Mouse (Mus musculus): ENCODE measurements around the gene Hic1. TPM values are rescaled to one million over a fixed set of nuclear protein-coding genes. Genes with fewer than 3 reads are reported as not detected.

Hic1 gene
- polyA plus RNA-seq, 1 experiment from 2014 or later, result 26.9 TPM

DNA sequence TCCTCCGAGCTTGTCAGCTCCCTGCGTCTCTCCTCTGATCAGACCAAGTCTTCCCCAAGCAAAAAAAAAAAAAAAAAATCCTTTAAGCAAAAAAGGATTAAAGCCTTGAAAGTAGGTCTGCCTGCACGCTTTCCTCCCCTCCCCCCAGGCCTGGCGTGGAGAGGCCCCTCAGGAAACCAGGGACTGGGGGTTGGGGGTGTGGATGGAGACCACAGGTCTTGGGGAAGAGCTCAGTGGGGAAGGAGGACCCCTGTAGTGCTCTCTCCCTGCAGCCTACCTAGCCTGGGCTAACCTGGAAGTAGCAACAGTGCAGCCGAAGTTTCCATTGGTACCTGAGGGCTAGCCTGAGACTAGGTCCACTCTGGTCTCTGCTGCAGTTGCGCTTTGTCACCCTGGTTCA, 41.4 kb upstream of the Hic1 start:
- WGBS, result 69% methylated on average over 6 of the region's 6 CpGs
- H3K9ac ChIP-seq (ENCODE audit: low read depth, low read length), result no peak overlapping the region
- H3K9me3 ChIP-seq (replicated peaks; ENCODE audit: low read length), result no peaks in the 10 kb centered on the region
- peaks cover 15% of the 10 kb centered on the region; the same call in 1 of the 2 replicates for H3K4me1 ChIP-seq (replicated peaks; ENCODE audit: insufficient read depth, low read length)
- DNase-seq (ENCODE audit: low spot score) (no peak), ATAC-seq (replicated peaks; ENCODE audit: low FRiP score, low read depth) (no peak)
- no peak overlapping the region for H3K4me2 ChIP-seq (ENCODE audit: low read length)
- H3K27me3 ChIP-seq (ENCODE audit: insufficient read depth, low read length), result no peaks in the 10 kb centered on the region
- no peak for TF ChIP-seq CTCF (IDR thresholded peaks at IDR 0.05; ENCODE audit: low read depth)
- H3K27ac ChIP-seq, result no peak overlapping the region
- H3K4me3 ChIP-seq (replicated peaks; ENCODE audit: low read depth, low read length), result no peak overlapping the region
- no peaks in the 10 kb centered on the region for H3K36me3 ChIP-seq (ENCODE audit: insufficient read depth, low read length)

DNA sequence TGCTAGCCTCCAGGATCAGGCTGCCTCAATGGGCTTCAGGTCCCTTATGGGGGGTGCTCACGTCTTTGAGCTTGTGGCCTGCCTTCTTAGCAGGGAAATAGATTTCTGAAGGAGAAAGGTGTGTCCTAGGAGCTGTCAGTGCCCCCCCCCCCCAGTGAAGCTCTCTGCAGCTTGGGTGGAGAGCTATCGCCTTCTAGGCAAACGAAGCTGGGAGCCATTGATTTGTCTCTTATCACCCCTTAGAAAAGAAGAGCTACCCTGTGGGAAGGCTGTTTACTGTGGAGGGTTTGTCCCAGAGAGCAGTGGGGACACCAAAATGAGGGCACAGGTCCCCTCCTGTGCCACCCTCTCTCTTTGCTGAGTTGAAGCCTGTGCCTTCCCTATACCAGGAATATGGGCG, 40.8 kb upstream of the Hic1 start:
- WGBS, result 89% methylated on average over 4 of the region's 4 CpGs

DNA sequence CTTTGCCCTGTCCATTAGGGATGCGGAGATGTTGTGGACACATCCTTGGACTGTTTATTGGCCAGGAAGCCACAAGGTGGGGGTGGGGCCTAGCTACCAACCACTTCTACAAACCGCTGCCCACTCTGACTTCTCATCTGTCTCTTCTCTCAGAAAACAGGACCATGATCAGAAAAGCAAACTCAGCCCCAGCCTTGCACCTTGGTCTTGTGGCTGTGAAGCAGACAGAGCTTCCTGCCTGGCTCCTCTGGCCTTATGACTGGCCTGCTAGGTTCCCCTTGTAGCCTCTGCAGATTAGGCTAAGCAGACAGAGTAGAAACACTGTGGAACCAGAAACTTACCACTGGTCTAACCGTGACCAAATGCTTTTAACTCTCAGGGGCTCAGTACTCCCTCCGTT, 40.0 kb upstream of the Hic1 start:
- no peak overlapping the region for H3K27ac ChIP-seq
- peaks cover 12% of the 10 kb centered on the region; the same call in 1 of the 2 replicates for H3K4me1 ChIP-seq (replicated peaks; ENCODE audit: insufficient read depth, low read length)
- H3K9ac ChIP-seq (ENCODE audit: low read depth, low read length), result no peak overlapping the region
- no peaks in the 10 kb centered on the region for H3K9me3 ChIP-seq (replicated peaks; ENCODE audit: low read length)
- no peak for TF ChIP-seq CTCF (IDR thresholded peaks at IDR 0.05; ENCODE audit: low read depth)
- H3K27me3 ChIP-seq (ENCODE audit: insufficient read depth, low read length), result no peaks in the 10 kb centered on the region
- ATAC-seq (replicated peaks; ENCODE audit: low FRiP score, low read depth), result no peak
- H3K4me3 ChIP-seq (replicated peaks; ENCODE audit: low read depth, low read length), result no peak overlapping the region
- no peaks in the 10 kb centered on the region for H3K36me3 ChIP-seq (ENCODE audit: insufficient read depth, low read length)
- 74% methylated on average over 4 of the region's 4 CpGs for WGBS
- no peak overlapping the region for H3K4me2 ChIP-seq (ENCODE audit: low read length)
- DNase-seq (ENCODE audit: low spot score), result no peak

More for the DNA sequence above, 40.8 kb upstream of the Hic1 start:
- Histone ChIP-seq H3K27ac (no peak overlapping the region), H3K36me3 (ENCODE audit: insufficient read depth, low read length) (no peaks in the 10 kb centered on the region), H3K4me3 (replicated peaks; ENCODE audit: low read depth, low read length) (no peak overlapping the region), H3K9ac (ENCODE audit: low read depth, low read length) (no peak overlapping the region), H3K27me3 (ENCODE audit: insufficient read depth, low read length) (no peaks in the 10 kb centered on the region), H3K4me2 (ENCODE audit: low read length) (no peak overlapping the region), H3K4me1 (replicated peaks; ENCODE audit: insufficient read depth, low read length) (peaks cover 12% of the 10 kb centered on the region; the same call in 1 of the 2 replicates), H3K9me3 (replicated peaks; ENCODE audit: low read length) (no peaks in the 10 kb centered on the region)
- TF ChIP-seq CTCF (IDR thresholded peaks at IDR 0.05; ENCODE audit: low read depth), result no peak
- ATAC-seq (replicated peaks; ENCODE audit: low FRiP score, low read depth), result no peak
- DNase-seq (ENCODE audit: low spot score), result no peak

DNA sequence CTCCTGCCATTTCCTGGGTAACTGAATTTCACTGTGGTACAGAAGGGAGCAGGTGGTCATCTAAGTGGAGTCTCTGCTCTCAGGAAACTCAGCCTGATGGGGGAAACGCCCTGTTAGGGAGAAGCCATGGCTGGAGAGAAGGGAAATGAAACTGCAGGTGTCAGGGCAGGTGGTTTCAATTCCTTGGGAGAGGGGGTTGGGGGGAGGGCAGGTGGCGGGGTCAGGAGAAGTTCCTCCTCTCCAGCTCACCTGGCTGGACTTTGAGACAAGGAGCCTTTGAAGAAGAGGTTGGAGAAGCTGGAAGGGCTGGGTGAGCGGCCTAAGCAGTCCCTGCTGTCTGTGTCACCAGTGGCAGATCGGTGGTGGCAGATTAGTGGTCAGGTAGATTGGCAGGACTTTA, 37.0 kb upstream of the Hic1 start:
- Histone ChIP-seq H3K9me3 (replicated peaks; ENCODE audit: low read length) (no peaks in the 10 kb centered on the region), H3K27me3 (ENCODE audit: insufficient read depth, low read length) (no peaks in the 10 kb centered on the region), H3K27ac (no peak overlapping the region), H3K4me2 (ENCODE audit: low read length) (no peak overlapping the region), H3K4me1 (replicated peaks; ENCODE audit: insufficient read depth, low read length) (no peaks in the 10 kb centered on the region; the same call in 1 of the 2 replicates), H3K36me3 (ENCODE audit: insufficient read depth, low read length) (no peaks in the 10 kb centered on the region), H3K4me3 (replicated peaks; ENCODE audit: low read depth, low read length) (no peak overlapping the region), H3K9ac (ENCODE audit: low read depth, low read length) (no peak overlapping the region)
- 72% methylated on average over 4 of the region's 4 CpGs for WGBS
- no peak for TF ChIP-seq CTCF (IDR thresholded peaks at IDR 0.05; ENCODE audit: low read depth)
- ATAC-seq (replicated peaks; ENCODE audit: low FRiP score, low read depth), result no peak
- no peak for DNase-seq (ENCODE audit: low spot score)

DNA sequence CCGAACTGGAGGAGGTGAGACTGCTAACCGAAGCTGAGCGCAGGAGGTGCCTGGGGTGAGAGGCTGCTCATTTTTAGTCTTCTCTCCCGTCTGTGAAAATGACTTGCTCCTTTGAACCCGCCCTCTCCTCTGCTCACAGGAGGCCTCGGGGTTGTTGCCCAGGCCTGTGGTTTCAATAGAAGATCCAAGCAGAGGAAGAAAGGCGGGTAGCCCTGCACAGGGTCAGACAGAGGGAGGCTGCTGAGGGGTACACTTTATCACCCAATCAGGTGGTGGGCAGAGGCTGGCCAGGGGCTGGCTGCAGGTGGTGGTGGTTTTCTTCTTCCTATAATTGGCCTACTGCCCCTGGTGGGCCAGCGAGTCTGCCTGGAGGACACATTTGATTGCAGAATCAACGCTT, 35.2 kb upstream of the Hic1 start:
- no peaks in the 10 kb centered on the region for H3K36me3 ChIP-seq (ENCODE audit: insufficient read depth, low read length)
- H3K4me1 ChIP-seq (replicated peaks; ENCODE audit: insufficient read depth, low read length), result no peaks in the 10 kb centered on the region; the same call in 1 of the 2 replicates
- H3K9me3 ChIP-seq (replicated peaks; ENCODE audit: low read length), result no peaks in the 10 kb centered on the region
- 52% methylated on average over 9 of the region's 9 CpGs for WGBS
- no peak for DNase-seq (ENCODE audit: low spot score)
- no peaks in the 10 kb centered on the region for H3K27me3 ChIP-seq (ENCODE audit: insufficient read depth, low read length)
- no peak overlapping the region for H3K4me2 ChIP-seq (ENCODE audit: low read length)
- peak overlapping the region; percentile 8; the same call in 1 of the 2 replicates for H3K27ac ChIP-seq
- no peak overlapping the region for H3K9ac ChIP-seq (ENCODE audit: low read depth, low read length)
- no peak overlapping the region for H3K4me3 ChIP-seq (replicated peaks; ENCODE audit: low read depth, low read length)
- no peak for ATAC-seq (replicated peaks; ENCODE audit: low FRiP score, low read depth)
- TF ChIP-seq CTCF (IDR thresholded peaks at IDR 0.05; ENCODE audit: low read depth), result no peak

DNA sequence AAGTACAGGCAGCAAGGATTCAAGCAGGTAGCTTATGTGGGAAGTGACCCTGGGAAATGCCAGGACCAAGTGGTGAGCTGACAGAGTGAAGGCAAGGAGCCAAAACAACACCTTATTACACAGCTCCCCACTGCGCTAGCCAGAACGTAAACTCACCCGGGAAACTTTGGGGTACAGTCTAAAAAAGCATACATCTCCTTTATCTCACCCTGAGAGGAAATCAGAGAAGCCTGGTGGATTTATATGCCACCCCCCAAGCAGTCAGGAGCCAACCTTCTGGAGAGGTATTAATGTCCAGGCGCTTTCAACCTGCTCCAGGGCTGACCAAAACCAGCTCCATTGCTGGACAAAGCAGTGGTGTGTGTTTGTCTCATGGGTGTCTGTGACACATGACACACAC, 34.6 kb upstream of the Hic1 start:
- DNase-seq (ENCODE audit: low spot score) (no peak), ATAC-seq (replicated peaks; ENCODE audit: low FRiP score, low read depth) (no peak)
- no peak overlapping the region for H3K4me2 ChIP-seq (ENCODE audit: low read length)
- no peaks in the 10 kb centered on the region for H3K36me3 ChIP-seq (ENCODE audit: insufficient read depth, low read length)
- no peak overlapping the region for H3K27ac ChIP-seq
- no peak overlapping the region for H3K9ac ChIP-seq (ENCODE audit: low read depth, low read length)
- no peaks in the 10 kb centered on the region; the same call in 1 of the 2 replicates for H3K4me1 ChIP-seq (replicated peaks; ENCODE audit: insufficient read depth, low read length)
- no peak overlapping the region for H3K4me3 ChIP-seq (replicated peaks; ENCODE audit: low read depth, low read length)
- no peaks in the 10 kb centered on the region for H3K27me3 ChIP-seq (ENCODE audit: insufficient read depth, low read length)
- TF ChIP-seq CTCF (IDR thresholded peaks at IDR 0.05; ENCODE audit: low read depth), result no peak
- H3K9me3 ChIP-seq (replicated peaks; ENCODE audit: low read length), result no peaks in the 10 kb centered on the region
- WGBS, result 78% methylated on average over 4 of the region's 4 CpGs

DNA sequence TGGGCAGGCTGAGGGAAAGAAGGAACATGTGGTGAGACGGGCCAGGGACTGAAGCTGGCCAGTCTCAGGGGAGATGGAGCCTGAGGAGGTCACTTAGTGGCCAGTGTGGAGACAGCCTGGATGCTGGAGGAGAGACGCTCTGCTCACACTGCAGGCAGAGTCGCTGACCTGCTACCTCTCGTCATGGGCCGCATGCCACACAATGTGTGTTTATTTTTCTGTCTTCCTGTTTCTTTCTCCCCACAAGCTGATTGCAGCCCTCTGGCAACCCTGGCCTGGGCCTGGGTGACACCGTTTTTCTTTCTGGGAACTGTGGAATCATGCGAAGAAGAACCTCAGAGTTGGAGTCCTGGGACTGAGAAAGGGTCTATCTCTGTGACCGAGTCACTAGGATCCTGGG, 32.4 kb upstream of the Hic1 start:
- H3K4me2 ChIP-seq (ENCODE audit: low read length), result no peak overlapping the region
- H3K4me3 ChIP-seq (replicated peaks; ENCODE audit: low read depth, low read length), result no peak overlapping the region
- H3K27me3 ChIP-seq (ENCODE audit: insufficient read depth, low read length), result no peaks in the 10 kb centered on the region
- no peak for DNase-seq (ENCODE audit: low spot score)
- no peaks in the 10 kb centered on the region; the same call in 1 of the 2 replicates for H3K4me1 ChIP-seq (replicated peaks; ENCODE audit: insufficient read depth, low read length)
- H3K36me3 ChIP-seq (ENCODE audit: insufficient read depth, low read length), result no peaks in the 10 kb centered on the region
- 41% methylated on average over 8 of the region's 8 CpGs for WGBS
- no peak overlapping the region for H3K9ac ChIP-seq (ENCODE audit: low read depth, low read length)
- no peak for ATAC-seq (replicated peaks; ENCODE audit: low FRiP score, low read depth)
- H3K9me3 ChIP-seq (replicated peaks; ENCODE audit: low read length), result no peaks in the 10 kb centered on the region
- H3K27ac ChIP-seq, result no peak overlapping the region
- TF ChIP-seq CTCF (IDR thresholded peaks at IDR 0.05; ENCODE audit: low read depth), result no peak
